Mouse (Mus musculus): Measurements from ENCODE around the gene Fkbp11. TPM values are rescaled to one million over a fixed set of nuclear protein-coding genes. Genes with fewer than 3 reads are reported as not detected.
A peak's percentile ranks its signal among the peaks of the same experiment; 100 is the strongest.

Fkbp11 gene
- polyA plus RNA-seq (2012; ENCODE audit: insufficient read depth, insufficient read length, low replicate concordance, missing spikeins) = not detected in 2 replicates

- 2% methylated on average over 39 of the region's 39 CpGs for WGBS
- Histone ChIP-seq H3K4me1 (ENCODE audit: control insufficient read depth, insufficient read depth, low read length) (peaks cover 29% of the 10 kb centered on the region), H3K27ac (ENCODE audit: insufficient read depth, low read depth, low read length) (no peak within 1 kb of the TSS), H3K4me3 (ENCODE audit: insufficient read depth, low read depth, low read length) (peak within 1 kb of the TSS; percentile 50)
- TF ChIP-seq POLR2A (IDR thresholded peaks at IDR 0.05; ENCODE audit: insufficient read depth, low read depth, low read length) = no peak
- no peak for TF ChIP-seq CTCF (IDR thresholded peaks at IDR 0.05; ENCODE audit: insufficient read depth, low read depth, low read length)
Measured at GRCm38 (mm10) chr15:98727443-98728321, at the start of gene Fkbp11. TSS of gene Fkbp11 (minus strand) at chr15:98728198.

- H3K4me3 ChIP-seq (ENCODE audit: insufficient read depth, low read depth, low read length) = peak within 1 kb of the TSS; percentile 39
- H3K27ac ChIP-seq (ENCODE audit: insufficient read depth, low read depth, low read length) = no peak within 1 kb of the TSS
- TF ChIP-seq POLR2A (IDR thresholded peaks at IDR 0.05; ENCODE audit: insufficient read depth, low read depth, low read length) (no peak), CTCF (IDR thresholded peaks at IDR 0.05; ENCODE audit: insufficient read depth, low read depth, low read length) (no peak)
- peaks cover 47% of the 10 kb centered on the region for H3K4me1 ChIP-seq (ENCODE audit: control insufficient read depth, insufficient read depth, low read length)
- WGBS = under 1% methylated on average over 33 of the region's 33 CpGs
Measured at GRCm38 (mm10) chr15:98777762-98778161, 49.8 kb upstream of the Fkbp11 start, which contains the start of gene Wnt10b. TSS of gene Wnt10b (minus strand) at chr15:98778150.

GRCm38 (mm10) chr15:98777005-98777616, 49.1 kb upstream of the Fkbp11 start:
- Histone ChIP-seq H3K27ac (ENCODE audit: insufficient read depth, low read depth, low read length) (no peak overlapping the region), H3K4me1 (ENCODE audit: control insufficient read depth, insufficient read depth, low read length) (peaks cover 54% of the 10 kb centered on the region), H3K4me3 (ENCODE audit: insufficient read depth, low read depth, low read length) (no peak overlapping the region)
- 13% methylated on average over 19 of the region's 19 CpGs for WGBS
- no peak for TF ChIP-seq CTCF (IDR thresholded peaks at IDR 0.05; ENCODE audit: insufficient read depth, low read depth, low read length)

- TF ChIP-seq CTCF (IDR thresholded peaks at IDR 0.05; ENCODE audit: insufficient read depth, low read depth, low read length) (no peak), POLR2A (IDR thresholded peaks at IDR 0.05; ENCODE audit: insufficient read depth, low read depth, low read length) (no peak)
- 6% methylated on average over 62 of the region's 62 CpGs for WGBS
- Histone ChIP-seq H3K4me1 (ENCODE audit: control insufficient read depth, insufficient read depth, low read length) (peaks cover 54% of the 10 kb centered on the region), H3K4me3 (ENCODE audit: insufficient read depth, low read depth, low read length) (peak overlapping the region; percentile 2), H3K27ac (ENCODE audit: insufficient read depth, low read depth, low read length) (no peak overlapping the region)
Measured at GRCm38 (mm10) chr15:98776280-98777004, 48.4 kb upstream of the Fkbp11 start.

GRCm38 (mm10) chr15:98775533-98775932, 47.5 kb upstream of the Fkbp11 start:
- Histone ChIP-seq H3K4me1 (ENCODE audit: control insufficient read depth, insufficient read depth, low read length) (peaks cover 50% of the 10 kb centered on the region), H3K27ac (ENCODE audit: insufficient read depth, low read depth, low read length) (no peak overlapping the region), H3K4me3 (ENCODE audit: insufficient read depth, low read depth, low read length) (no peak overlapping the region)
- 30% methylated on average over 5 of the region's 5 CpGs for WGBS
- TF ChIP-seq POLR2A (IDR thresholded peaks at IDR 0.05; ENCODE audit: insufficient read depth, low read depth, low read length) (no peak), CTCF (IDR thresholded peaks at IDR 0.05; ENCODE audit: insufficient read depth, low read depth, low read length) (no peak)

GRCm38 (mm10) chr15:98774096-98774495, 46.1 kb upstream of the Fkbp11 start:
- WGBS = 43% methylated on average over 15 of the region's 15 CpGs
- no peak for TF ChIP-seq POLR2A (IDR thresholded peaks at IDR 0.05; ENCODE audit: insufficient read depth, low read depth, low read length)
- TF ChIP-seq CTCF (IDR thresholded peaks at IDR 0.05; ENCODE audit: insufficient read depth, low read depth, low read length) = no peak
- Histone ChIP-seq H3K27ac (ENCODE audit: insufficient read depth, low read depth, low read length) (no peak overlapping the region), H3K4me1 (ENCODE audit: control insufficient read depth, insufficient read depth, low read length) (peaks cover 39% of the 10 kb centered on the region), H3K4me3 (ENCODE audit: insufficient read depth, low read depth, low read length) (no peak overlapping the region)

- WGBS = 6% methylated on average over 36 of the region's 36 CpGs
- Histone ChIP-seq H3K4me3 (ENCODE audit: insufficient read depth, low read depth, low read length) (peak overlapping the region; percentile 22), H3K27ac (ENCODE audit: insufficient read depth, low read depth, low read length) (no peak overlapping the region), H3K4me1 (ENCODE audit: control insufficient read depth, insufficient read depth, low read length) (peaks cover 27% of the 10 kb centered on the region)
- TF ChIP-seq CTCF (IDR thresholded peaks at IDR 0.05; ENCODE audit: insufficient read depth, low read depth, low read length) = no peak
- no peak for TF ChIP-seq POLR2A (IDR thresholded peaks at IDR 0.05; ENCODE audit: insufficient read depth, low read depth, low read length)
Measured at GRCm38 (mm10) chr15:98772511-98773211, 44.7 kb upstream of the Fkbp11 start.

- TF ChIP-seq POLR2A (IDR thresholded peaks at IDR 0.05; ENCODE audit: insufficient read depth, low read depth, low read length) (no peak), CTCF (IDR thresholded peaks at IDR 0.05; ENCODE audit: insufficient read depth, low read depth, low read length) (no peak)
- WGBS = 35% methylated on average over 12 of the region's 12 CpGs
- Histone ChIP-seq H3K27ac (ENCODE audit: insufficient read depth, low read depth, low read length) (no peak overlapping the region), H3K4me1 (ENCODE audit: control insufficient read depth, insufficient read depth, low read length) (peaks cover 20% of the 10 kb centered on the region), H3K4me3 (ENCODE audit: insufficient read depth, low read depth, low read length) (peak overlapping the region; percentile 22; the same call in 1 of the 2 replicates)
Measured at GRCm38 (mm10) chr15:98771813-98772425, 43.9 kb upstream of the Fkbp11 start.

Measured in olfactory bulb, adult 2 months (tissue).